ENCODE assay signal across 11 mouse cellular contexts in the genomic region with DNA sequence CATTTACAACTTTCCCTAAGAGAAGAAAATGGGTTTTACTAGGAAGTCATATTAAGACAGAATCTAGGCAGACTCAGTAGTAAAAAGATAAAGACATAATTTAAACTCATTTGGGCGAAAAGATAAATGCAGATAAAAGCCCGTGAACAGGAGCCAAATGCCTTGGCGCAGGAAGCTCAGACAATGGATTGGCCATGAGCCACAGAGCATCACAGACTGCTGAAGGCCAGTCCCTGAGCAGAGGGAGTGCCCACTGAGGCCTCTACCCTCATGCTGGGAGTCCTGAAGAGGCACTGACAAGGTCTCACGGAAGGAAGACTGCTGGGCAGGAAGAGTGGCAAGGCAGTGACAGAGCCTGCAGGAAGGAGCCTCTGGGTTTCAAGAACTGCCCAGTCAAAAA.
DNase-seq lines count a peak whose midpoint lies in the region; ATAC-seq and TF ChIP-seq lines count a peak whose summit lies in the region.
"Had no signal": no experiment of that assay in that cellular context is flagged by ENCODE, and none has a peak within 500 bp of the region (broad histone marks: within the 10 kb centered on the region; RNA-seq: fewer than 3 reads in every experiment).

No protein-coding gene starts in this region.

- no peaks in the 10 kb centered on the region for H3K9me3 ChIP-seq in hindbrain, postnatal 0 days (ENCODE audit: low read length)
- no peaks in the 10 kb centered on the region for H3K9me3 ChIP-seq in hindbrain, embryonic 13.5 days
- H3K9me3 ChIP-seq in kidney, embryonic 15.5 days (replicated peaks), result no peaks in the 10 kb centered on the region
- no peaks in the 10 kb centered on the region for H3K9me3 ChIP-seq in lung, embryonic 15.5 days
- H3K9me3 ChIP-seq in intestine, postnatal 0 days (ENCODE audit: control insufficient read depth), result no peaks in the 10 kb centered on the region
- H3K9me3 ChIP-seq: embryonic facial prominence, embryonic 12.5 days had no signal

- no peak overlapping the region for H3K9ac ChIP-seq in hindbrain, postnatal 0 days (replicated peaks; ENCODE audit: low read length)
- no peak overlapping the region for H3K9ac ChIP-seq in hindbrain, embryonic 13.5 days
- no peak overlapping the region for H3K9ac ChIP-seq in kidney, embryonic 15.5 days
- H3K9ac ChIP-seq in lung, embryonic 15.5 days, result no peak overlapping the region
- H3K9ac ChIP-seq in intestine, postnatal 0 days (ENCODE audit: low read depth, low read length), result no peak overlapping the region
- H3K9ac ChIP-seq: embryonic facial prominence, embryonic 12.5 days had no signal

- no peak overlapping the region for H3K4me3 ChIP-seq in hindbrain, postnatal 0 days (ENCODE audit: low read length)
- no peak overlapping the region for H3K4me3 ChIP-seq in hindbrain, embryonic 13.5 days
- no peak overlapping the region for H3K4me3 ChIP-seq in kidney, embryonic 15.5 days (replicated peaks)
- no peak overlapping the region for H3K4me3 ChIP-seq in lung, embryonic 15.5 days
- H3K4me3 ChIP-seq in intestine, postnatal 0 days (ENCODE audit: low read depth, low read length), result no peak overlapping the region
- H3K4me3 ChIP-seq: embryonic facial prominence, embryonic 12.5 days; heart, adult 2 months had no signal

- peak; percentile 34 for DNase-seq in hindbrain, postnatal 0 days (ENCODE audit: low spot score)
- peak; percentile 53 for DNase-seq in adrenal gland, adult 8-10 months
- no peak for DNase-seq in left cerebral cortex, postnatal 36 days (ENCODE audit: low spot score in 2 of 2)
- DNase-seq in thymus, postnatal 4 days, result no peak

- H3K4me1 ChIP-seq in hindbrain, postnatal 0 days (ENCODE audit: insufficient read depth, low read length), result no peaks in the 10 kb centered on the region
- H3K4me1 ChIP-seq in hindbrain, embryonic 13.5 days (replicated peaks), result no peaks in the 10 kb centered on the region; the same call in 1 of the 2 replicates
- 0 out of 2 replicates have a peak, but pooled peaks cover 2% of the 10 kb centered on the region for H3K4me1 ChIP-seq in kidney, embryonic 15.5 days
- H3K4me1 ChIP-seq in lung, embryonic 15.5 days, result peaks cover 8% of the 10 kb centered on the region; the same call in 1 of the 2 replicates
- H3K4me1 ChIP-seq in intestine, postnatal 0 days (replicated peaks; ENCODE audit: control insufficient read depth, insufficient read depth, low read length), result no peaks in the 10 kb centered on the region

- no peak overlapping the region for H3K4me2 ChIP-seq in hindbrain, postnatal 0 days (ENCODE audit: low read depth, low read length)
- H3K4me2 ChIP-seq in hindbrain, embryonic 13.5 days, result no peak overlapping the region
- no peak overlapping the region for H3K4me2 ChIP-seq in kidney, embryonic 15.5 days
- H3K4me2 ChIP-seq in lung, embryonic 15.5 days, result no peak overlapping the region
- H3K4me2 ChIP-seq in intestine, postnatal 0 days (replicated peaks; ENCODE audit: low read depth), result no peak overlapping the region
- H3K4me2 ChIP-seq: embryonic facial prominence, embryonic 12.5 days had no signal

- WGBS in hindbrain, postnatal 0 days, result 36% methylated on average over 4 of the region's 4 CpGs
- WGBS in hindbrain, embryonic 13.5 days, result 41% methylated on average over 4 of the region's 4 CpGs
- WGBS in kidney, embryonic 15.5 days, result 38% methylated on average over 4 of the region's 4 CpGs
- WGBS in lung, embryonic 15.5 days, result 16% methylated on average over 4 of the region's 4 CpGs
- 31% methylated on average over 4 of the region's 4 CpGs for WGBS in intestine, postnatal 0 days

- ATAC-seq in hindbrain, postnatal 0 days, result no peak
- no peak for ATAC-seq in hindbrain, embryonic 13.5 days (ENCODE audit: low FRiP score)
- peak; percentile 75; the same call in 1 of the 2 replicates for ATAC-seq in kidney, embryonic 15.5 days (replicated peaks; ENCODE audit: low FRiP score)
- peak; percentile 80 for ATAC-seq in lung, embryonic 15.5 days (ENCODE audit: borderline replicate concordance, extremely low read depth, low FRiP score, low TSS enrichment)
- no peak for ATAC-seq in intestine, postnatal 0 days

- no peaks in the 10 kb centered on the region for H3K27me3 ChIP-seq in hindbrain, postnatal 0 days (ENCODE audit: insufficient read depth, low read length)
- no peaks in the 10 kb centered on the region for H3K27me3 ChIP-seq in hindbrain, embryonic 13.5 days
- H3K27me3 ChIP-seq in kidney, embryonic 15.5 days, result no peaks in the 10 kb centered on the region
- no peaks in the 10 kb centered on the region for H3K27me3 ChIP-seq in lung, embryonic 15.5 days
- no peaks in the 10 kb centered on the region for H3K27me3 ChIP-seq in intestine, postnatal 0 days (replicated peaks; ENCODE audit: control insufficient read depth, insufficient read depth, low read length)
- H3K27me3 ChIP-seq: CH12.LX; embryonic facial prominence, embryonic 12.5 days had no signal

- no peak overlapping the region for H3K27ac ChIP-seq in hindbrain, postnatal 0 days
- H3K27ac ChIP-seq in hindbrain, embryonic 13.5 days, result no peak overlapping the region
- H3K27ac ChIP-seq in kidney, embryonic 15.5 days, result no peak overlapping the region
- H3K27ac ChIP-seq in lung, embryonic 15.5 days, result peak overlapping the region; percentile 62
- H3K27ac ChIP-seq in intestine, postnatal 0 days (ENCODE audit: low read depth, low read length), result no peak overlapping the region
- H3K27ac ChIP-seq: embryonic facial prominence, embryonic 12.5 days; heart, adult 2 months had no signal

- H3K36me3 ChIP-seq in hindbrain, postnatal 0 days (ENCODE audit: insufficient read depth, low read length), result no peaks in the 10 kb centered on the region
- H3K36me3 ChIP-seq in hindbrain, embryonic 13.5 days, result no peaks in the 10 kb centered on the region
- no peaks in the 10 kb centered on the region for H3K36me3 ChIP-seq in kidney, embryonic 15.5 days
- no peaks in the 10 kb centered on the region for H3K36me3 ChIP-seq in lung, embryonic 15.5 days
- no peaks in the 10 kb centered on the region for H3K36me3 ChIP-seq in intestine, postnatal 0 days (ENCODE audit: control insufficient read depth, insufficient read depth)
- H3K36me3 ChIP-seq: embryonic facial prominence, embryonic 12.5 days had no signal

- intact Hi-C loops in left cerebral cortex, postnatal 36 days (cut with DNase I), result no loop called here

- TF ChIP-seq CTCF in hindbrain, postnatal 0 days (IDR thresholded peaks at IDR 0.05; ENCODE audit: low read depth), result no peak
- no peak for TF ChIP-seq CTCF in intestine, postnatal 0 days (IDR thresholded peaks at IDR 0.05; ENCODE audit: low read depth)

Comparison
In these comparisons a context has a peak if more than half of its experiments do, and no peak if none do; other contexts are left out.
1. ATAC-seq: peak in kidney, embryonic 15.5 days (single experiment) and lung, embryonic 15.5 days (single experiment); none in hindbrain, postnatal 0 days (single experiment), hindbrain, embryonic 13.5 days (single experiment) and intestine, postnatal 0 days (single experiment).
2. DNase-seq: peak in hindbrain, postnatal 0 days (single experiment) and adrenal gland, adult 8-10 months (single experiment); none in left cerebral cortex, postnatal 36 days (0 of 2) and thymus, postnatal 4 days (single experiment).